Mouse (Mus musculus) heart, postnatal 0 days (tissue): ENCODE measurements at regions not wholly inside any gene's neighbourhood (a gene's known extent, or its start where the extent isn't known, plus 50 kb on each side); places are given as distances from the start of the nearest gene placed in this dataset.

Source experiments
- CTCF ChIP-seq: IDR thresholded peaks from 2 replicates; pipeline ENCODE4 v1.5.1; 2016; ENCODE audit warnings: antibody characterized with exemption, control low read depth, low read depth
- EP300 ChIP-seq: IDR thresholded peaks from 2 replicates; pipeline ENCODE4 v1.6.1; 2016; ENCODE audit warnings: antibody characterized with exemption, low read depth

- no peak for TF ChIP-seq CTCF
- TF ChIP-seq EP300: no peak
Observed at GRCm38 (mm10) chr10:97387196-97387876, 92.1 kb upstream of the Dcn start.
